Mouse (Mus musculus): ENCODE measurements around the gene Gm49601. TPM values are rescaled to one million over a fixed set of nuclear protein-coding genes. Genes with fewer than 3 reads are reported as not detected.

Gene Gm49601
- polyA plus RNA-seq, 1 experiment from 2014 or later: 1.1 TPM

- WGBS: 6% methylated on average over 17 of the region's 17 CpGs
- Histone ChIP-seq H3K27me3 (ENCODE audit: control insufficient read depth, insufficient read depth, low read length) (peaks cover 82% of the 10 kb centered on the region), H3K4me1 (ENCODE audit: control insufficient read depth, insufficient read depth, low read length) (peaks cover 12% of the 10 kb centered on the region), H3K4me3 (ENCODE audit: low read depth, low read length) (peak within 1 kb of the TSS; percentile 48), H3K36me3 (replicated peaks; ENCODE audit: control insufficient read depth, insufficient read depth, low read depth, low read length) (peaks cover 4% of the 10 kb centered on the region), H3K9me3 (replicated peaks; ENCODE audit: control insufficient read depth, low read length) (no peaks in the 10 kb centered on the region), H3K9ac (replicated peaks; ENCODE audit: low read length) (no peak within 1 kb of the TSS), H3K27ac (replicated peaks; ENCODE audit: low read depth, low read length) (no peak within 1 kb of the TSS), H3K4me2 (ENCODE audit: low read depth, low read length) (peak within 1 kb of the TSS; percentile 96)
- ATAC-seq (replicated peaks; ENCODE audit: insufficient number of reproducible peaks, low FRiP score, low TSS enrichment, low read depth) (no peak), DNase-seq (ENCODE audit: low spot score) (no peak)
These were observed 4.2 kb downstream of the Gm49601 start, which contains the start of gene Gp1bb for GRCm38 (mm10) chr16:18622019-18622418. Gene Gp1bb (minus strand): TSS chr16:18622403.

- H3K4me2 ChIP-seq (ENCODE audit: low read depth, low read length): peak overlapping the region; percentile 96
- 3% methylated on average over 38 of the region's 38 CpGs for WGBS
- no peak overlapping the region for H3K9ac ChIP-seq (replicated peaks; ENCODE audit: low read length)
- no peaks in the 10 kb centered on the region for H3K9me3 ChIP-seq (replicated peaks; ENCODE audit: control insufficient read depth, low read length)
- peaks cover 4% of the 10 kb centered on the region for H3K36me3 ChIP-seq (replicated peaks; ENCODE audit: control insufficient read depth, insufficient read depth, low read depth, low read length)
- peaks cover 12% of the 10 kb centered on the region for H3K4me1 ChIP-seq (ENCODE audit: control insufficient read depth, insufficient read depth, low read length)
- H3K27ac ChIP-seq (replicated peaks; ENCODE audit: low read depth, low read length): no peak overlapping the region
- no peak for ATAC-seq (replicated peaks; ENCODE audit: insufficient number of reproducible peaks, low FRiP score, low TSS enrichment, low read depth)
- peak overlapping the region; percentile 48 for H3K4me3 ChIP-seq (ENCODE audit: low read depth, low read length)
- DNase-seq (ENCODE audit: low spot score): no peak
- H3K27me3 ChIP-seq (ENCODE audit: control insufficient read depth, insufficient read depth, low read length): peaks cover 86% of the 10 kb centered on the region
These were observed 4.7 kb downstream of the Gm49601 start for GRCm38 (mm10) chr16:18621362-18622001.

DNA sequence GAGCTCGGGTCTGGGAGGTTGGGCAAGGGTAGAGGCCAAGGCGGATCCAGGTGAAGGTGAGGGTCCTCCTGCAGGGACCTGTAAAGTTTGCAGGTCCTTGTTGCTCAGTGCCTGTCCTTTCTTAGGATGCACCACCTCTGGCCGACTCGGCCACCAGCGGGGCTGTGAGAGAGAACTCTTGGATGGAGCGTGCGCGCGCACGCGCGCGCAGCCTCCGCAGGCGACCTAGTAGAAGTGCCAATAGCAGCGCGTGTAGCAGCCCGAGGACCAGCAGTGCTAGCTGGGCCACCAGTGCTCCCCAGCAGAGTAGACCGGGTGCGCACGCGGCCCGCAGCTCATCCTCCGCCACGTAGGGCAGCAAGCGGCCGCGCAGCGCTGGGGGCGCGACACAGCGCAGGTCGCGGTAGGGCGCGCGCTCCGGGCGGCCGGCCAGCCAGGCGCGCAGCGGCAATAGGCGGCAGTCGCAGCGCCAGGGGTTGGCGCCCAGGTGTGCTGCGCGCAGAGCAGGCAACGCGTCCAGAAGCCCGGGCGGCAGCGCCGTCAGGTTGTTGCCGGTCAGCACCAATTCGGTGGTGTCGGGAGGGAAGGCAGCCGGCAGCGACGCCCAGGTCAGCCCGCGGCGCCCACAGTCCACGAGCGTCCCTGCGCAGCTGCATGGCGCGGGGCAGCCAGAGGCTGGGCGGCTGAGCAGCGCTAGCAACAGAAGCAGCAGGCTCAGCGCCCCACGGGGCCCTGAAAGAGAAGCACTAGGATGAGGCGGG, 5.4 kb downstream of the Gm49601 start:
- WGBS: 1% methylated on average over 69 of the region's 74 CpGs
- Histone ChIP-seq H3K4me1 (ENCODE audit: control insufficient read depth, insufficient read depth, low read length) (peaks cover 8% of the 10 kb centered on the region), H3K27ac (replicated peaks; ENCODE audit: low read depth, low read length) (no peak overlapping the region), H3K36me3 (replicated peaks; ENCODE audit: control insufficient read depth, insufficient read depth, low read depth, low read length) (peaks cover 4% of the 10 kb centered on the region), H3K9ac (replicated peaks; ENCODE audit: low read length) (peak overlapping the region; percentile 32), H3K4me2 (ENCODE audit: low read depth, low read length) (peak overlapping the region; percentile 96), H3K9me3 (replicated peaks; ENCODE audit: control insufficient read depth, low read length) (no peaks in the 10 kb centered on the region), H3K27me3 (ENCODE audit: control insufficient read depth, insufficient read depth, low read length) (peaks cover 84% of the 10 kb centered on the region), H3K4me3 (ENCODE audit: low read depth, low read length) (peak overlapping the region; percentile 48)
- ATAC-seq (replicated peaks; ENCODE audit: insufficient number of reproducible peaks, low FRiP score, low TSS enrichment, low read depth) (no peak), DNase-seq (ENCODE audit: low spot score) (peak; percentile 61)

DNA sequence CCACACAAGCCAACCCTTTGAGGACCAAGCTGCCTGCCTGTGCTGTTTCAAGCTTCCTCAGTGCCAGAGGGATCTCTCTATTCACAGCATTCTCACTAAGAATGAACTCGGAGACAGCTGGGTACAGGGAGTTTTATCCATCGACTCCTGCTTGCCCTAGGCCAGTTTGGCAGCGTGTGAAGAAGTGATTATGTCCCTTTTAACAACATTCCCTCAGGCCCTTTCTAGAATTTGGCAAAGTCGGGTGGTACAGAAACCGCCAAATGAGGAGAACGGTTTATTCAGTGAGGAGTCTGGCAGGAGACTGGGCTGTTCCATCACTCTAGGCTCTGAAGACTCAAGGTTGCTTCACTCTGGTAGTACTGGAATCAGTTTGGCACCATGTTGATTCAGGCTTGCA, 6.0 kb downstream of the Gm49601 start:
- 14% methylated on average over 6 of the region's 6 CpGs for WGBS
- Histone ChIP-seq H3K4me2 (ENCODE audit: low read depth, low read length) (peak overlapping the region; percentile 96; the same call in 1 of the 2 replicates), H3K27me3 (ENCODE audit: control insufficient read depth, insufficient read depth, low read length) (peaks cover 78% of the 10 kb centered on the region), H3K9ac (replicated peaks; ENCODE audit: low read length) (no peak overlapping the region), H3K36me3 (replicated peaks; ENCODE audit: control insufficient read depth, insufficient read depth, low read depth, low read length) (peaks cover 4% of the 10 kb centered on the region), H3K4me3 (ENCODE audit: low read depth, low read length) (peak overlapping the region; percentile 48; the same call in 1 of the 2 replicates), H3K9me3 (replicated peaks; ENCODE audit: control insufficient read depth, low read length) (no peaks in the 10 kb centered on the region), H3K4me1 (ENCODE audit: control insufficient read depth, insufficient read depth, low read length) (peaks cover 7% of the 10 kb centered on the region), H3K27ac (replicated peaks; ENCODE audit: low read depth, low read length) (no peak overlapping the region)
- DNase-seq (ENCODE audit: low spot score) (no peak), ATAC-seq (replicated peaks; ENCODE audit: insufficient number of reproducible peaks, low FRiP score, low TSS enrichment, low read depth) (no peak)

DNA sequence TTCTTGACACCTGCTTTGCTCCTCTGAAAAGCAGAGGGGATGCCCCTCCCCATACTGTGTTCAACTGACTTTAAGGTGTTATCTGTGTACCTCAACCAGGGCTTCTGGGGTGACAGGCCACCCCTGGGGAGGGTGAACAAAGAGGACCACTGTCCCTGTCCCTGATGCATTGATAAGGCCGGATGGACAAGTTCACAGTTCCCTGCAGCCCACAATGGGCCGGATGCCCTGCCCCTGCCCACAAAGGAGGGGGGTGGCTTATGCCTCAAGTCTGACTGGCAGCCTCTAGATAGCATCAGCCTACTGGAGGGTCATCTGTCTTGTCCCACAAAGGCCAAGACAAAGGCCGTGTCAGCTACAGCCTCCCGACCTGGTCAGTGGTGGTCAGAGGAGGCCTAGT, 7.1 kb downstream of the Gm49601 start:
- peaks cover 7% of the 10 kb centered on the region for H3K4me1 ChIP-seq (ENCODE audit: control insufficient read depth, insufficient read depth, low read length)
- peaks cover 67% of the 10 kb centered on the region for H3K27me3 ChIP-seq (ENCODE audit: control insufficient read depth, insufficient read depth, low read length)
- 49% methylated on average over 4 of the region's 4 CpGs for whole genome bisulfite sequencing
- peaks cover 4% of the 10 kb centered on the region for H3K36me3 ChIP-seq (replicated peaks; ENCODE audit: control insufficient read depth, insufficient read depth, low read depth, low read length)
- DNase-seq (ENCODE audit: low spot score) (no peak), ATAC-seq (replicated peaks; ENCODE audit: insufficient number of reproducible peaks, low FRiP score, low TSS enrichment, low read depth) (no peak)
- H3K4me2 ChIP-seq (ENCODE audit: low read depth, low read length): no peak overlapping the region
- H3K9ac ChIP-seq (replicated peaks; ENCODE audit: low read length): no peak overlapping the region
- no peak overlapping the region for H3K27ac ChIP-seq (replicated peaks; ENCODE audit: low read depth, low read length)
- no peak overlapping the region for H3K4me3 ChIP-seq (ENCODE audit: low read depth, low read length)
- no peaks in the 10 kb centered on the region for H3K9me3 ChIP-seq (replicated peaks; ENCODE audit: control insufficient read depth, low read length)

- Histone ChIP-seq H3K9ac (replicated peaks; ENCODE audit: low read length) (no peak overlapping the region), H3K4me3 (ENCODE audit: low read depth, low read length) (no peak overlapping the region), H3K4me1 (ENCODE audit: control insufficient read depth, insufficient read depth, low read length) (peaks cover 7% of the 10 kb centered on the region), H3K27ac (replicated peaks; ENCODE audit: low read depth, low read length) (no peak overlapping the region), H3K9me3 (replicated peaks; ENCODE audit: control insufficient read depth, low read length) (no peaks in the 10 kb centered on the region), H3K4me2 (ENCODE audit: low read depth, low read length) (no peak overlapping the region), H3K36me3 (replicated peaks; ENCODE audit: control insufficient read depth, insufficient read depth, low read depth, low read length) (peaks cover 4% of the 10 kb centered on the region), H3K27me3 (ENCODE audit: control insufficient read depth, insufficient read depth, low read length) (peaks cover 59% of the 10 kb centered on the region)
- WGBS: 51% methylated on average over 2 of the region's 2 CpGs
- DNase-seq (ENCODE audit: low spot score) (no peak), ATAC-seq (replicated peaks; ENCODE audit: insufficient number of reproducible peaks, low FRiP score, low TSS enrichment, low read depth) (no peak)
These were observed 7.9 kb downstream of the Gm49601 start for GRCm38 (mm10) chr16:18618297-18618696.

GRCm38 (mm10) chr16:18617370-18618065, 8.7 kb downstream of the Gm49601 start:
- peak overlapping the region; percentile 48 for H3K4me2 ChIP-seq (ENCODE audit: low read depth, low read length)
- no peaks in the 10 kb centered on the region for H3K9me3 ChIP-seq (replicated peaks; ENCODE audit: control insufficient read depth, low read length)
- H3K27ac ChIP-seq (replicated peaks; ENCODE audit: low read depth, low read length): no peak overlapping the region
- no peaks in the 10 kb centered on the region for H3K36me3 ChIP-seq (replicated peaks; ENCODE audit: control insufficient read depth, insufficient read depth, low read depth, low read length)
- 2% methylated on average over 26 of the region's 27 CpGs for WGBS
- peaks cover 51% of the 10 kb centered on the region for H3K27me3 ChIP-seq (ENCODE audit: control insufficient read depth, insufficient read depth, low read length)
- H3K9ac ChIP-seq (replicated peaks; ENCODE audit: low read length): no peak overlapping the region; the same call in 1 of the 2 replicates
- peaks cover 8% of the 10 kb centered on the region for H3K4me1 ChIP-seq (ENCODE audit: control insufficient read depth, insufficient read depth, low read length)
- DNase-seq (ENCODE audit: low spot score): peak; percentile 91
- no peak overlapping the region for H3K4me3 ChIP-seq (ENCODE audit: low read depth, low read length)
- no peak for ATAC-seq (replicated peaks; ENCODE audit: insufficient number of reproducible peaks, low FRiP score, low TSS enrichment, low read depth)

All from embryonic facial prominence, embryonic 11.5 days (tissue).